Comparison of ENCODE assay signal across 25 mouse cellular contexts in genomic region chr1:192754268-192754667, GRCm38 (mm10).
"Had no signal": no experiment of that assay in that cellular context is flagged by ENCODE, and none has a peak within 500 bp of the region (broad histone marks: within the 10 kb centered on the region; RNA-seq: fewer than 3 reads in every experiment).

No protein-coding gene starts in this region.

- ATAC-seq: hindbrain, postnatal 0 days had no signal

- H3K36me3 ChIP-seq: heart, embryonic 15.5 days; hindbrain, embryonic 12.5 days; hindbrain, embryonic 15.5 days; kidney, embryonic 15.5 days; limb, embryonic 12.5 days; liver, embryonic 13.5 days had no signal

- H3K27me3 ChIP-seq: heart, embryonic 13.5 days; heart, embryonic 15.5 days; hindbrain, embryonic 12.5 days; hindbrain, embryonic 15.5 days; kidney, embryonic 15.5 days; limb, embryonic 12.5 days; liver, embryonic 13.5 days had no signal

- H3K27ac ChIP-seq: heart, adult 2 months; heart, embryonic 13.5 days; hindbrain, embryonic 15.5 days; hindbrain, postnatal 0 days; left cerebral cortex, adult 2 months; limb, embryonic 10.5 days; limb, embryonic 12.5 days; liver, embryonic 13.5 days had no signal

- H3K4me2 ChIP-seq: heart, embryonic 11.5 days; hindbrain, embryonic 12.5 days; hindbrain, embryonic 15.5 days; kidney, embryonic 15.5 days; limb, embryonic 12.5 days; liver, embryonic 11.5 days; liver, embryonic 13.5 days had no signal

- H3K9ac ChIP-seq: heart, embryonic 13.5 days; heart, embryonic 15.5 days; hindbrain, embryonic 12.5 days; hindbrain, embryonic 15.5 days; kidney, embryonic 15.5 days; limb, embryonic 12.5 days; liver, embryonic 13.5 days had no signal

- DNase-seq: gastrocnemius, postnatal 14 days; gastrocnemius, postnatal 36 days; heart, adult 11 months; heart, adult 2 months; heart, postnatal 14 days; heart, postnatal 36 days; kidney, adult 11 months; kidney, adult 2 months; kidney, adult 9 months; kidney, postnatal 14 days; kidney, postnatal 36 days; layer of hippocampus, adult 9-11 months; liver; liver, embryonic 13.5 days had no signal

- H3K4me3 ChIP-seq: heart, adult 2 months; heart, embryonic 13.5 days; heart, embryonic 15.5 days; hindbrain, embryonic 12.5 days; hindbrain, embryonic 15.5 days; kidney, embryonic 15.5 days; left cerebral cortex, adult 2 months; limb, embryonic 10.5 days; limb, embryonic 12.5 days; liver, embryonic 13.5 days had no signal

- H3K9me3 ChIP-seq: heart, embryonic 13.5 days; heart, embryonic 15.5 days; hindbrain, embryonic 12.5 days; hindbrain, embryonic 15.5 days; kidney, embryonic 15.5 days; limb, embryonic 10.5 days; limb, embryonic 12.5 days; liver, embryonic 13.5 days had no signal
